Mouse (Mus musculus) right cerebral cortex, postnatal 10 days (tissue): Measurements from ENCODE around the gene Wdr93.

Experiments
- DNase-seq, 2 experiments: peaks; one replicate each; pipeline ENCODE4 v3.0.0; 2021; ENCODE audit warnings: low spot score in 2 of 2

Wdr93 gene

DNA sequence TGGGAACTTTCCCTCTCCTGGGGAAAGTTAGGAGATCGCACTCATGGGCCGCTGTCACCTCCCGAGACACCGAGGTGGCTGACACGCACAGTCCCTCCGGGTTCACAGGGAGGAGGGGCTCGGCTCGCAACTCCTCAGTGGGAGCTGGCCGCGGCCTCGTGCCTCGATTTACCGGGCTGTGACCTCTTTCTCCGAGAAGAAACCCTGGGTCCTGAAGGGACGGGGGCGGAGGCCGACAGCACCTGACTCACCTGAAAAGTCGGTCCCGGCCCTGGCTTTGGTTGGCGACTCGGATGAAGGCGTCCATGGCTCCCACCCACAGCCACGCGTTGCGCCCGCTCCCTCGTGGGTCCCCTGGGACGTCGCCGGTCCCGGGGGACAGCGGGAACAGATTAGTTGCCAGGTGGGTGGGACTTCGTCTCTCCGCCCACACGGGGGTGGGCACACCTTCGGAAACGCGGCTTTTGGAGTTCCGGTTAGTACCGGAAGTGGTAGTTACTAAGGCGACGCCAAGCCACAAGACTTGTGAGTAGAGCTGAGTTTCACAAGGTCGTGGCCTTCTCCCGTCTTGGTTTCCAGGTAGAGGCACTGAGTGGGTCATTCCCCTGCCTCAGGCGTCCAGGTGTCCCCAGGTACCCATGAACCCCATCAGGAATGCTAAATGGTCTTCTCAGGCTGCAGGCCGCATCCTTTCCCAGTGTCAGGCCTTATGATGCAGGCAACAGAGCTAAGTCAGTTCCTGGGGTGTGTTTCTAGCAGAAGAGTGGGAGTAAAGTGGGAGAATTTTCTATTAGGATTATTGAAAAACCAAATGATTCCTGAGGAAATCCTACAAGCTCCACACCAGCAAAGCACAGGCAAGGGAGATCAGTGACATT is at the start of gene Wdr93, which contains the start of gene Pex11a:
Wdr93 (plus strand) TSS at position 505 of the 878 bp plus-strand sequence.
Pex11a (minus strand) TSS at position 473 of the 878 bp plus-strand sequence.
- peak; percentile 87 to 90 for DNase-seq

GRCm38 (mm10) chr7:79696495-79696894 is 46.5 kb upstream of the Wdr93 start:
- no peak for DNase-seq

DNA sequence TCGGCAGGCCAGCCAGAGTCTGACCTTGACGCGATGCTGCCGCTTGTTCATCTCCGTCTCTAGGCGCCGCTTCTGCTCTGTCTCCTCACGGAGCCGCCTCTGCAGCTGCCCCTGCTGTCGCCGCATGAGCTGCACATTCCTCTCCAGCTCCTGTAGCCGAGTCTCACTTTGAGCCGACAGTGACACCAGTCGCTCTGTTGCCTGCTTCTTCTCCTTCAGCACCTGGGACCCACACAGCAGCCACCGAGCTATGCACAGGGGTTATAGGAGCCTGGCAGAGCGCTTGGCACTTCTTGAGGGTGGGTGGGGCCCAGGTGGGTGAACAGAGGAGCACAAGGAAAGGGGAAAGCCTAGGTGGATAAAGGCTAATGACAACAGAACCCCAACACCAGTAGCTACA is 40.2 kb upstream of the Wdr93 start:
- DNase-seq = no peak

GRCm38 (mm10) chr7:79705210-79705609 is 37.8 kb upstream of the Wdr93 start:
- no peak for DNase-seq

DNA sequence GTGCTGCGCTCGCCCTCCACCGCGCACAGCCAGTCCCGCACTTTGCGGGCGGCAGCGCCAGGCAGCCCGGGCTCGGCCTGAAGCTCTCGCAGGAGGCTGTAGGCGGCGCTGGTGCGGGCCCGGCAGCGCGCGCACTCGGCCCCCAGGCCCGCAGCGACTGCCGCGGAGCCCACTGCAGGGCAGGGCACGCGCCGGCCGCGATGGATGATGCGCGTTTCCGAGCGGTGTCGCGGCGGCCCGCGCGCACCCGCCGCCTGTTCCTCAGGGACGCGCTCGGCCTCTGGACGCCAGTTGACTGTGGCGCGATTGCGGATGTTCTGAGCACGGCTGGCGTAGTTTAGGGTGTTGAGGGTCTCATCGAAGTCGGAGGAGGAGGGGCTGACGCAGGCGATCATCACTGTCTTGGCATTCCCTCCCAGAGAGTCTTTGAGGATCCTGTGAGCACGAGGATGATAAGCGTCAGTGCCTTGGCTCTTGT is 32.8 kb upstream of the Wdr93 start:
- DNase-seq = peak; percentile 80 to 84

- DNase-seq = no peak
Observed at GRCm38 (mm10) chr7:79710831-79711230, 32.1 kb upstream of the Wdr93 start.

DNA sequence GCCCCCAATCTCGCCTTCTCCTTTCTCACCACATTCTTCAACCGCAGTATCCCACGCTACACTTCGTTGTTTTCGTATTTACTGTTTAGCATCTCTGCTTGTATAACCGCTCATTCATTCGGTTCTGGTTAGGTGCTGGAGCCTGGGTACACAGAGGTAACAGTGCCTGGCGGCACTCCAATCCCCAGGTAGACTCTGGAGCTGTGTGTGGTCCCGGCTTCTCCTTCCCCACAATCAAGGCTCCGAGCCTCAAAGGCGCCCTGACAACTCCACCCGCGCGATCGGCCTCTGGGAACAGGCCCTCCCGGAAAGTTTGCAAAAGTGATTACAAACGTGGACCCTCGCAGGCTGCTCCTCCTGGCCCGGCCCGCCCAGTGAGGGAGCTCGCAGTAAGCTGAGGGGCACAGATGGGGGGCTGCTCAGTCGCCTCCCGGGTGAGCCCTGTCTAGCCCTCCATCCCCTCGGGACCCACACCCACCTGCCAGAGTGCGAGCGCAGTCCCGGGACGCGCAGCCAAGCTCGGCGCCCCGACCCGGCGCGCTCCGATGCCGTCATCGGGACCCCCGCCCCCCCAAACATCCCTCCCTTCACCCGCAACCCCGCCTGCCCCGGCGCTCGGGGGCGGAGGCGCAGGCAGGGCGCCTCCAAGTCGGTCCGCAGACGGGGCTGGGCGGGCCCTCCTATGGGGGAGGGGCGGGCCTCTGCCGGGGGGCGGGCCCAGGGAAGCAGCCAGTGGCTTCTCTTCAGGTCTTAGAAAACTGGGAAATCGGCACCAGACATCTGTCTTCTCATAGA is 27.6 kb upstream of the Wdr93 start, which contains the start of gene Kif7:
Kif7 (minus strand) TSS at position 534 of the 795 bp plus-strand sequence.
- peak; percentile 81 for DNase-seq

DNA sequence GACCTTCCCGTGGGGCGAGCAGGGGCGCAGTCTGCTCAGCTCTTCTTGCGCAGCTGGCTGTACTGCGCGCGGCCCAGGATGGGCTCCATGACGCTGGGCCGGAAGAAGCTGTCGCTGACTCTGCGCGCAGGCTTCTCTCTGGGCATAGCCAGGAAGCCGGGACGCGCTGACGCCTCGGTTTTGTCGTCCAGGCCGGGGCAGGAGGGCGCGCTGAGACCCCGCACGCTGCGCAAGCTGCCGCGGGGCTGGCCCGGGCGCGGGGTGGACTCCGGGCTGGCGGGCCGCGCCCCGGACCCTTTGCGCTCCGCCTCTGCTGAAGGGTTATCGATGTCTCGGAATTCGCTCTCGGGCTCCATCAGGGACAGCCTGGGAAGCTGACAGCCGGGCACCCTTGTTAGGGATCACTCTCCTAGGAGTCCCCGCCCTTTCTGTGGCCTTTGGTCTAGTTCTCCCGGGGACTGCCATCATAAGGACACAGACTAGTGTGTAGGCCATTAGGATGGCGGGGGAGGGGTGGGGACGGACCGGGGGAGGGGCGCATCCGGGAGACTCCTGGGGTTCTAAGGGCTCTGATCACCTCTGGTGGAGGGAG is 21.5 kb upstream of the Wdr93 start:
- peak; percentile 59 to 67 for DNase-seq

- peak in 1 of 2 experiments; percentile 64 for DNase-seq
Observed at GRCm38 (mm10) chr7:79727091-79727490, 15.9 kb upstream of the Wdr93 start.

GRCm38 (mm10) chr7:79728219-79728618 is 14.7 kb upstream of the Wdr93 start:
- peak; percentile 54 to 67 for DNase-seq

DNA sequence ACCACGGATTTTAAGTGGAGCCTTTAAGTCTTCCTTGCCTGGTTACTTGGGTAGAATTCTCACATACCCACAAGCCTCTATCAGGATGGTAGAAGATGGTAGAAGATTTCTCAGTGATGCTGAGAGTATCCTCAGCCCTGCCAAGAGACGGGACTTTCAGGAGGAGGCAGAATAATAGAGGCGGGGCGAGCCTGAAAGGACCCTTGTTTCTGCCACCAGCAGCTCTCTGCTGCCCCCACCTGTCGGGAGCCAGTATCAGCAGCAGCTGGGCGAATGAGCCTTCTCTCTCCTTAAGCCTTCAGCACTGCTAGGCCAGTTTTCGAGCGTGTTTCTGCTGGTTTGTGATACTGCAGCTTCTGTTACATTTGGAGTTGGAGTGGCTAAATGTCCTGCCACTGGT is 13.8 kb upstream of the Wdr93 start:
- peak; percentile 65 to 73 for DNase-seq

GRCm38 (mm10) chr7:79729743-79730370 is 13.1 kb upstream of the Wdr93 start:
- DNase-seq = no peak

DNA sequence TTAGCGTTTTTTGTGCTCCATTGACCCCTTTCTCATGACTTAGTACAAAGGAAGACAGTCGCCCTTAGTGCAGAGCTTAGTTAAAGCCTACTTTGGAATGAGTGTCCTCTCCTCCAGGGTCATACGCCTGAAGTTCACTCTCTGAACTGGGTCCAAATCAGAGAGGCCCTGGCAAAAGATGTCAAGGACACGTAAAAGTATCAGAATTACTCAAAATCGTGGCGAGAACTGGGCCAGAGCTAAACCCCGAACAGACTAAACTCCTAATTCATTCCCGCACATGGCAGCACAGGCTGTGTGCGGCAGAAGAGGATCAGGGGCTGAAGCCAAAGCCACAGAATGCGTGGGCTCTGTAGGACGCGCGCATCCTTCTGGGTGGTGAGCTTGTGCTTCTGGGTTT is 11.5 kb upstream of the Wdr93 start:
- DNase-seq = no peak

DNA sequence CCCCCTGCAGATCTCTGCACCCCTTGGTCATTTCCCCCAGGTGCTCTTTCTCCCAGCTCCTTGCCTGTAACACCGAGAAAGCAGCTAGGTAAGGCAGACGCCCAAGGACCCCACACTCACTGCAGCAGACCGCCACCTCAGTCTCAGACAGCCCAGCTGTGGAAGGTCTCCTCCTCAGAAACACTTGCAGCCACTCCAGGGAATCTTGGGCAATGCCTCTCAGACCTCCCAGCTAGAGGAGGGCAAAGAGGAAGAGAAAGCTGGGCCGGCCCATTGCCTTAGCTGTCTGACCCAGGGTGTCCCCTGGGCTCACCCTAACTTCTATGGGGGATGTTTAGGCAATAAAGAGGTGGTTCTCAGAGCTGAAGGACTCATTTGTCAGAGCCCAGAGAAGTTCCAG is 10.3 kb upstream of the Wdr93 start, which contains the start of gene Plin1:
Plin1 (minus strand) TSS at position 282 of the 400 bp plus-strand sequence.
- no peak for DNase-seq

DNA sequence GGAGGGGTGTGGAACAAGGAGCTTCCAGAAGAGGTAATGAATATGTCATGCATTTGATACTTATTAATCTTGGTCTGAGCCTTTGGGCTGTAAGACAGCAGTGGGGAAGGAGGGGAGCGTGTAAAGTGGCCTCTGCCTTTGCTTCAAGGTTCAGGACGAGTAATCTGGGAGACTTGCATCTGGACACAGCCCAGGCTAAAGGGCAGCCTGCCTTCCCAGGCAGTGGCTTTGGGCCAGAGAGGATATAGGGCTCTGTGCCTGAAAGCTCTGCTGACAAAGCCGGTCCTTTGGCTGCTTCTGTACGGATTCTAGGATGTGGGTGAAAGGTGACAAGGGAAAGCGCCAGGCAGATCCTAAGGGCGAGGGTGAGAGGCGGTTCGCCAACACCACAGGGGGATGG is 8.4 kb upstream of the Wdr93 start:
- DNase-seq = peak in 1 of 2 experiments; percentile 51

- no peak for DNase-seq
Observed at GRCm38 (mm10) chr7:79736511-79736910, 6.5 kb upstream of the Wdr93 start.

DNA sequence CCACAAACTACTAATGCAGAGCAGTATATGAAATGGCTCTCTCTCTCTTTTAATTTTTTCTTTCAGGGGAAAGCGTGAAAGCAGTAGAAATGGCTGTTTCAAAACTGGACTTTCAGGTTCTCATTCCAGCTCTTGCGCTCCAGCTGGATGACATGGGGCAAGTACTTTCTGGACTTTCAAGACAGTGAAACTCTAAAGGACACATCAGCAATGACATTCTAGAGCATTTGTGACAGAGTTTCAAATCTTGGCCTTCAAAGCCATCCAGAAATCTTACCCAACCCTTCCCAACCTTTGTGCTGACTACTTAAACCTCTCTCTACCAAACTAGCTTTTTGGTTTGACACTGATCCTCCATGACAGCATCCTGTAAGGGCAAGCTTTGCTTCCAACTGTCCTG is 4.0 kb upstream of the Wdr93 start:
- no peak for DNase-seq

DNA sequence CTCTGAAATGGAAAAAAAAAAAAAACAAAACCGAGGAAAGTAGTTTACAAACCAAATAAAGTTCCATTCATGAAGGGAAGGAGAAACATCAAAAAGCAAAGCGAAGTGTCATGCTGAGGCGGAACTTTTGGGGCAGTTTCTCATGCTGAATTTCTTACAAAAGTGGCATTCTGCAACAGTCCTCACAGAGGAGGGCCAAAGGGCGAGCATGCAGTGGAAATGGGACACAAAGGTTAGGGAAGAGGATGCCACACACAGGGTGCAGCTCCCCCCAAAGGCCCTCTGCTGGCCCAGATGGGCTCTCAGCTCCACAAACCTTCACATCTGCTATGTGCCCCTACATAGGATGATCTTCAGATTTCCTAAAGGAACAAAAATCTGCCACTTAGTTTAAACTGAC is 2.7 kb upstream of the Wdr93 start:
- no peak for DNase-seq

- no peak for DNase-seq
Observed at GRCm38 (mm10) chr7:79742277-79742658, 695 bp upstream of the Wdr93 start.

DNA sequence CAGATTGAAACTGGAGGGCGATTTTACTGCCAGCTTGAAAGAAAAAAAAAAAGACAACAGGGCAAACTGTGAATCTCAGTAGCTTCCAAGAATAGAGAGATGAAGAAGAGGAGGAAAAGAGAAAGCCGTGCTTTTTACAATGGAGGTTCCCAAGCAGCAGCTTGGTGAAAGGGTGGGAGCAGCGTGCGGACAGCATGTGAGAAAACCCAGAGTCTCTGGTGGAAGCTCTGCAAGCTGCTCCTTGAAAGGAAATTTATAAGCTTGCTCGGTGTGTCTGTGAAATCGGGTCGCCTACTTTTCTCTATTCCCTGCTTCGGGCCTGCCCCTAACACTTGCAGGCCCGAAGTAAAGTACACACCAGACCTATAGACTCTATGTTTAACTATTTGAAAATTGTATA is 1.1 kb downstream of the Wdr93 start:
- DNase-seq = no peak

GRCm38 (mm10) chr7:79744585-79744984 is 1.6 kb downstream of the Wdr93 start:
- DNase-seq = no peak
